Mouse (Mus musculus): Measurements from ENCODE around the gene Camta1. TPM values are rescaled to one million over a fixed set of nuclear protein-coding genes. Genes with fewer than 3 reads are reported as not detected.

Gene Camta1
- polyA plus RNA-seq (2014; fragmentation: Nextera tagmentation; extraction: Ambion mirVana): 137 and 138 TPM in 2 replicates

GRCm38 (mm10) chr4:151861806-151862739 lies at the start of gene Camta1:
Gene Camta1 (minus strand): TSS chr4:151861876.
- no peaks in the 10 kb centered on the region for H3K36me3 ChIP-seq (ENCODE audit: control insufficient read depth, insufficient read depth, low read length)
- H3K9ac ChIP-seq (ENCODE audit: low read depth, low read length): peak within 1 kb of the TSS; percentile 84
- under 1% methylated on average over 85 of the region's 85 CpGs for WGBS (ENCODE audit: insufficient replicate concordance)
- H3K9me3 ChIP-seq (replicated peaks; ENCODE audit: control insufficient read depth, low read length): no peaks in the 10 kb centered on the region
- peak within 1 kb of the TSS; percentile 92 for H3K27ac ChIP-seq (ENCODE audit: low read depth, low read length)
- ATAC-seq (replicated peaks; ENCODE audit: insufficient number of reproducible peaks, low FRiP score, low TSS enrichment): peak; percentile 96
- H3K27me3 ChIP-seq (ENCODE audit: control insufficient read depth, insufficient read depth, low read length): peaks cover 2% of the 10 kb centered on the region; the same call in 1 of the 2 replicates
- H3K4me2 ChIP-seq: peak within 1 kb of the TSS; percentile 96
- H3K4me3 ChIP-seq (ENCODE audit: low read depth, low read length): peak within 1 kb of the TSS; percentile 85
- H3K4me1 ChIP-seq (ENCODE audit: control insufficient read depth, insufficient read depth, low read length): peaks cover 22% of the 10 kb centered on the region

- Histone ChIP-seq H3K36me3 (ENCODE audit: control insufficient read depth, insufficient read depth, low read length) (no peaks in the 10 kb centered on the region), H3K4me1 (ENCODE audit: control insufficient read depth, insufficient read depth, low read length) (peaks cover 3% of the 10 kb centered on the region; the same call in 1 of the 2 replicates), H3K27me3 (ENCODE audit: control insufficient read depth, insufficient read depth, low read length) (no peaks in the 10 kb centered on the region), H3K9me3 (replicated peaks; ENCODE audit: control insufficient read depth, low read length) (no peaks in the 10 kb centered on the region), H3K4me2 (no peak overlapping the region), H3K27ac (ENCODE audit: low read depth, low read length) (no peak overlapping the region), H3K4me3 (ENCODE audit: low read depth, low read length) (no peak overlapping the region), H3K9ac (ENCODE audit: low read depth, low read length) (no peak overlapping the region)
- ATAC-seq (replicated peaks; ENCODE audit: insufficient number of reproducible peaks, low FRiP score, low TSS enrichment): no peak
- whole genome bisulfite sequencing (ENCODE audit: insufficient replicate concordance): 73% methylated on average over 8 of the region's 8 CpGs
Measured at GRCm38 (mm10) chr4:151908809-151909208, 47.1 kb upstream of the Camta1 start.

GRCm38 (mm10) chr4:151907577-151908343 lies 46.1 kb upstream of the Camta1 start:
- Histone ChIP-seq H3K27me3 (ENCODE audit: control insufficient read depth, insufficient read depth, low read length) (no peaks in the 10 kb centered on the region), H3K4me2 (peak overlapping the region; percentile 46), H3K4me3 (ENCODE audit: low read depth, low read length) (no peak overlapping the region), H3K4me1 (ENCODE audit: control insufficient read depth, insufficient read depth, low read length) (peaks cover 6% of the 10 kb centered on the region; the same call in 1 of the 2 replicates), H3K27ac (ENCODE audit: low read depth, low read length) (no peak overlapping the region), H3K9ac (ENCODE audit: low read depth, low read length) (no peak overlapping the region), H3K36me3 (ENCODE audit: control insufficient read depth, insufficient read depth, low read length) (no peaks in the 10 kb centered on the region), H3K9me3 (replicated peaks; ENCODE audit: control insufficient read depth, low read length) (no peaks in the 10 kb centered on the region)
- no peak for ATAC-seq (replicated peaks; ENCODE audit: insufficient number of reproducible peaks, low FRiP score, low TSS enrichment)
- WGBS (ENCODE audit: insufficient replicate concordance): 60% methylated on average over 26 of the region's 26 CpGs

- H3K4me1 ChIP-seq (ENCODE audit: control insufficient read depth, insufficient read depth, low read length): peaks cover 7% of the 10 kb centered on the region; the same call in 1 of the 2 replicates
- ATAC-seq (replicated peaks; ENCODE audit: insufficient number of reproducible peaks, low FRiP score, low TSS enrichment): no peak
- no peak overlapping the region for H3K27ac ChIP-seq (ENCODE audit: low read depth, low read length)
- H3K4me2 ChIP-seq: no peak overlapping the region
- H3K27me3 ChIP-seq (ENCODE audit: control insufficient read depth, insufficient read depth, low read length): peaks cover 3% of the 10 kb centered on the region; the same call in 1 of the 2 replicates
- no peaks in the 10 kb centered on the region for H3K9me3 ChIP-seq (replicated peaks; ENCODE audit: control insufficient read depth, low read length)
- WGBS (ENCODE audit: insufficient replicate concordance): 71% methylated on average over 4 of the region's 4 CpGs
- no peak overlapping the region for H3K9ac ChIP-seq (ENCODE audit: low read depth, low read length)
- no peaks in the 10 kb centered on the region for H3K36me3 ChIP-seq (ENCODE audit: control insufficient read depth, insufficient read depth, low read length)
- H3K4me3 ChIP-seq (ENCODE audit: low read depth, low read length): no peak overlapping the region
Measured at GRCm38 (mm10) chr4:151905621-151906020, 43.9 kb upstream of the Camta1 start.

GRCm38 (mm10) chr4:151904098-151904497 lies 42.4 kb upstream of the Camta1 start:
- WGBS (ENCODE audit: insufficient replicate concordance): 35% methylated on average over 11 of the region's 11 CpGs

GRCm38 (mm10) chr4:151902689-151903241 lies 41.1 kb upstream of the Camta1 start:
- H3K27me3 ChIP-seq (ENCODE audit: control insufficient read depth, insufficient read depth, low read length): peaks cover 3% of the 10 kb centered on the region; the same call in 1 of the 2 replicates
- H3K27ac ChIP-seq (ENCODE audit: low read depth, low read length): no peak overlapping the region
- peaks cover 7% of the 10 kb centered on the region; the same call in 1 of the 2 replicates for H3K4me1 ChIP-seq (ENCODE audit: control insufficient read depth, insufficient read depth, low read length)
- ATAC-seq (replicated peaks; ENCODE audit: insufficient number of reproducible peaks, low FRiP score, low TSS enrichment): no peak
- no peaks in the 10 kb centered on the region for H3K36me3 ChIP-seq (ENCODE audit: control insufficient read depth, insufficient read depth, low read length)
- H3K4me2 ChIP-seq: no peak overlapping the region
- no peaks in the 10 kb centered on the region for H3K9me3 ChIP-seq (replicated peaks; ENCODE audit: control insufficient read depth, low read length)
- no peak overlapping the region for H3K9ac ChIP-seq (ENCODE audit: low read depth, low read length)
- no peak overlapping the region for H3K4me3 ChIP-seq (ENCODE audit: low read depth, low read length)
- WGBS (ENCODE audit: insufficient replicate concordance): 33% methylated on average over 14 of the region's 14 CpGs

More at GRCm38 (mm10) chr4:151904098-151904497, 42.4 kb upstream of the Camta1 start:
- no peaks in the 10 kb centered on the region for H3K36me3 ChIP-seq (ENCODE audit: control insufficient read depth, insufficient read depth, low read length)
- H3K4me3 ChIP-seq (ENCODE audit: low read depth, low read length): no peak overlapping the region
- no peak overlapping the region for H3K9ac ChIP-seq (ENCODE audit: low read depth, low read length)
- ATAC-seq (replicated peaks; ENCODE audit: insufficient number of reproducible peaks, low FRiP score, low TSS enrichment): no peak
- no peaks in the 10 kb centered on the region for H3K9me3 ChIP-seq (replicated peaks; ENCODE audit: control insufficient read depth, low read length)
- H3K27me3 ChIP-seq (ENCODE audit: control insufficient read depth, insufficient read depth, low read length): peaks cover 3% of the 10 kb centered on the region; the same call in 1 of the 2 replicates
- peaks cover 7% of the 10 kb centered on the region; the same call in 1 of the 2 replicates for H3K4me1 ChIP-seq (ENCODE audit: control insufficient read depth, insufficient read depth, low read length)
- H3K4me2 ChIP-seq: no peak overlapping the region
- H3K27ac ChIP-seq (ENCODE audit: low read depth, low read length): no peak overlapping the region

- Histone ChIP-seq H3K36me3 (ENCODE audit: control insufficient read depth, insufficient read depth, low read length) (no peaks in the 10 kb centered on the region), H3K9ac (ENCODE audit: low read depth, low read length) (no peak overlapping the region), H3K27ac (ENCODE audit: low read depth, low read length) (no peak overlapping the region), H3K9me3 (replicated peaks; ENCODE audit: control insufficient read depth, low read length) (no peaks in the 10 kb centered on the region), H3K4me1 (ENCODE audit: control insufficient read depth, insufficient read depth, low read length) (peaks cover 7% of the 10 kb centered on the region; the same call in 1 of the 2 replicates), H3K4me2 (no peak overlapping the region), H3K4me3 (ENCODE audit: low read depth, low read length) (no peak overlapping the region), H3K27me3 (ENCODE audit: control insufficient read depth, insufficient read depth, low read length) (peaks cover 3% of the 10 kb centered on the region; the same call in 1 of the 2 replicates)
- WGBS (ENCODE audit: insufficient replicate concordance): 74% methylated on average over 17 of the region's 17 CpGs
- ATAC-seq (replicated peaks; ENCODE audit: insufficient number of reproducible peaks, low FRiP score, low TSS enrichment): no peak
Measured at GRCm38 (mm10) chr4:151902046-151902688, 40.5 kb upstream of the Camta1 start.
